Mouse (Mus musculus): Measurements from ENCODE around the gene Asic3.

DNA sequence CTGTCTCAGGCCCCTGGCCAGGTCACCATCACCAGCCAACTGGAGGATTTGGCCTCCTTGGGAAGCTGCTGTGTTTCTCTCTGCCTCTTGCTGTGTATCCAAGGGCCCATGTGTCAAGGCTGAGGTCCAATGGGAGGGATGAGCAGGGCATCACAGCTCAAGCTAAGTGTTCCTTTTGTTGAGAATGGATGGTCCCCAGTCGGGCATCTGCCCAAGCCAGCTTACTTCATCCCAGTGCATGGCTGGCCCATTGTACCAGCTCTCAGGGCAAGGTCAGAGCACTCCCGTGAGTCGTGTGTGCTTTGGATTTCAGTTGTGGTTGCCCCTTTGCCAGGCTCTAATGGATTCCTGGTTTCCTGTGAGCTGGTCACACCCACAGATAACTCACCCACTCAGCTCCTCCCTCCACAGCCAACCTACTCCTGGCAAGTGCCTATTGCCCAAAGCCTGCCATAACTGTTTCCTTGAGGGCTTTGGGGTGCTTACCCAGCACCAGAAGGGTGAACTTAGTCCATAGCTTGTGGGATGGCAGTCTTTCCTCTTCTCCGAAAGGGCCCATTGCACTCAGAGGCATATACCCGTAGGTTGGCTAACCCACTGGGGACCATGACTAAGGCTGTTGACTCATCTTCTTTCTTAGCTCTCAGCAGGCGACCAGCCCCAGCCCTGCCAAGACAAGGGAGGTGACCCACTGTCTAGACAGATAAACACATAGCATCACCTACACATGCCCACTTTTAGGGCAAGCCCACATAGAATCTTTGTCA, 8.4 kb upstream of the Asic3 start:
- TF ChIP-seq RCOR1 (conservative IDR thresholded peaks at IDR 0.05; ENCODE audit: low read depth, low read length) (no peak), KAT2A (IDR thresholded peaks at IDR 0.05; ENCODE audit: insufficient replicate concordance, low read length) (no peak), CTCF (conservative IDR thresholded peaks at IDR 0.05 in 1 of 2, IDR thresholded peaks at IDR 0.05 in 1 of 2; ENCODE audit: low read depth in 2 of 2, low read length in 2 of 2) (no peak), USF1 (IDR thresholded peaks at IDR 0.05; ENCODE audit: low read depth, low read length) (no peak), POLR2A (IDR thresholded peaks at IDR 0.05; ENCODE audit: low read depth, low read length) (no peak)

Data from CH12.LX (cell line).